Mouse (Mus musculus) lung, embryonic 14.5 days (tissue): ENCODE results near the gene Kalrn. TPM values are rescaled to one million over a fixed set of nuclear protein-coding genes. Genes with fewer than 3 reads are reported as not detected.

Source experiments
- ATAC-seq: fragments of 200-750 bp; cut with Nextera tagmentation; 2 replicates; pipeline ENCODE4 v1.8.0; 2017; ENCODE audit warnings: mild to moderate bottlenecking, moderate TSS enrichment, moderate library complexity; ENCODE audit not compliant: insufficient read depth
- DNase-seq: peaks from one replicate; pipeline ENCODE4 v3.0.0-alpha.2; 2015
- H3K27ac ChIP-seq: fragments of 300-500 bp; sonication (generic); 2 replicates; pipeline ENCODE4 v1.5.1; 2014; ENCODE audit warnings: low read depth, mild to moderate bottlenecking, moderate library complexity
- H3K27me3 ChIP-seq: fragments of 300-500 bp; sonication (generic); 2 replicates; pipeline ENCODE4 v1.6.1; 2014; ENCODE audit warnings: low read length, control low read depth; ENCODE audit not compliant: insufficient read depth
- H3K36me3 ChIP-seq: fragments of 300-500 bp; sonication (generic); 2 replicates; pipeline ENCODE4 v1.6.1; 2014; ENCODE audit warnings: control low read depth; ENCODE audit not compliant: insufficient read depth
- H3K4me1 ChIP-seq: fragments of 300-500 bp; sonication (generic); 2 replicates; pipeline ENCODE4 v1.6.1; 2014; ENCODE audit warnings: antibody characterized with exemption, control low read depth; ENCODE audit not compliant: insufficient read depth
- H3K4me2 ChIP-seq: fragments of 300-500 bp; sonication (generic); 2 replicates; pipeline ENCODE4 v1.6.1; 2014; ENCODE audit warnings: mild to moderate bottlenecking
- H3K4me3 ChIP-seq: fragments of 300-500 bp; sonication (generic); 2 replicates; pipeline ENCODE4 v1.5.1; 2014; ENCODE audit warnings: low read depth, low read length
- H3K9ac ChIP-seq: fragments of 300-500 bp; sonication (generic); 2 replicates; pipeline ENCODE4 v1.6.1; 2014
- H3K9me3 ChIP-seq: fragments of 300-500 bp; sonication (generic); 2 replicates; pipeline ENCODE4 v1.6.1; 2016; ENCODE audit warnings: low read depth, low read length, control low read depth
- CTCF ChIP-seq: IDR thresholded peaks from 2 replicates; pipeline ENCODE4 v1.5.1; 2016; ENCODE audit warnings: antibody characterized with exemption, low read depth
- WGBS: fragments of 180-500 bp; shearing (Covaris S2); extraction: QIAGEN DNeasy Blood & Tissue Kit; methylation state at CpG from one replicate; pipeline ENCODE4 v1.1.7; 2014; 5-methylcytosine and 5-hydroxymethylcytosine counted together
- polyA plus RNA-seq: library from polyadenylated mRNA; unstranded; fragments of >200 nt; fragmentation: Nextera tagmentation; extraction: Ambion mirVana; gene quantifications from 2 replicates; pipeline ENCODE4 v1.2.1, GENCODE M21; 2014

Gene Kalrn
- polyA plus RNA-seq, 1 experiment from 2014 or later: 15.0 TPM

- H3K4me1 ChIP-seq: no peaks in the 10 kb centered on the region
- H3K27me3 ChIP-seq: no peaks in the 10 kb centered on the region
- DNase-seq: peak; percentile 28
- H3K9ac ChIP-seq: no peak overlapping the region
- H3K4me3 ChIP-seq: no peak overlapping the region
- H3K4me2 ChIP-seq: no peak overlapping the region
- no peak for ATAC-seq
- 95% methylated on average over 2 of the region's 2 CpGs for WGBS
- H3K36me3 ChIP-seq: no peaks in the 10 kb centered on the region
- TF ChIP-seq CTCF: peak; percentile 35; the same call in 1 of the 2 replicates
- no peak overlapping the region for H3K27ac ChIP-seq
- H3K9me3 ChIP-seq: no peaks in the 10 kb centered on the region
Observed at GRCm38 (mm10) chr16:34293675-34294074, 279.7 kb downstream of the Kalrn start.

DNA sequence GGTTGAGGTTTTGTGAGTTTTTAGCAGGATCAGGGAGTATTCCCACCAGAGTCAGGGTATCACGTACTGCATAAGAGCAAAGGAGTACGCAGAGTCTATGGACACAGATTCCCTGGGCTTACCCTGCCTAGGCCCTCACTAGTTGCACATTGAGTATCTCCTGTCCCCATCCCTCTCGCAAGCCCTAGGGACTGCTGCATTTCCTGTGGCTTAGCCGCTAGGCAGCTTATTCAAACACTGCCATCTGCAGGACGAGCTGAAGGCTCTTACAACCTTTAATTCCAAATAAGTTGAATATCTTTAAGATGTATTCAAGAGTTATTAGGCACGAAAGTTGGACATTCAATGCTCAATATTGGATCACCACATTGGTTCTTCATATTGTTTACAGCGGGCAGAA, 283.7 kb downstream of the Kalrn start:
- ATAC-seq: no peak
- no peak overlapping the region for H3K4me3 ChIP-seq
- TF ChIP-seq CTCF: peak; percentile 71
- no peak overlapping the region for H3K27ac ChIP-seq
- H3K4me2 ChIP-seq: no peak overlapping the region
- peak; percentile 83 for DNase-seq
- no peaks in the 10 kb centered on the region for H3K27me3 ChIP-seq
- no peaks in the 10 kb centered on the region for H3K36me3 ChIP-seq
- no peak overlapping the region for H3K9ac ChIP-seq
- WGBS: 47% methylated on average over 7 of the region's 7 CpGs
- no peaks in the 10 kb centered on the region for H3K9me3 ChIP-seq
- no peaks in the 10 kb centered on the region for H3K4me1 ChIP-seq

- Histone ChIP-seq H3K9me3 (no peaks in the 10 kb centered on the region), H3K9ac (no peak overlapping the region), H3K36me3 (no peaks in the 10 kb centered on the region), H3K27me3 (no peaks in the 10 kb centered on the region), H3K27ac (no peak overlapping the region), H3K4me1 (no peaks in the 10 kb centered on the region), H3K4me2 (no peak overlapping the region), H3K4me3 (no peak overlapping the region)
- 87% methylated on average over 8 of the region's 8 CpGs for WGBS
- no peak for ATAC-seq
- no peak for DNase-seq
- TF ChIP-seq CTCF: no peak
Observed at GRCm38 (mm10) chr16:34282026-34282425, 291.3 kb downstream of the Kalrn start.

DNA sequence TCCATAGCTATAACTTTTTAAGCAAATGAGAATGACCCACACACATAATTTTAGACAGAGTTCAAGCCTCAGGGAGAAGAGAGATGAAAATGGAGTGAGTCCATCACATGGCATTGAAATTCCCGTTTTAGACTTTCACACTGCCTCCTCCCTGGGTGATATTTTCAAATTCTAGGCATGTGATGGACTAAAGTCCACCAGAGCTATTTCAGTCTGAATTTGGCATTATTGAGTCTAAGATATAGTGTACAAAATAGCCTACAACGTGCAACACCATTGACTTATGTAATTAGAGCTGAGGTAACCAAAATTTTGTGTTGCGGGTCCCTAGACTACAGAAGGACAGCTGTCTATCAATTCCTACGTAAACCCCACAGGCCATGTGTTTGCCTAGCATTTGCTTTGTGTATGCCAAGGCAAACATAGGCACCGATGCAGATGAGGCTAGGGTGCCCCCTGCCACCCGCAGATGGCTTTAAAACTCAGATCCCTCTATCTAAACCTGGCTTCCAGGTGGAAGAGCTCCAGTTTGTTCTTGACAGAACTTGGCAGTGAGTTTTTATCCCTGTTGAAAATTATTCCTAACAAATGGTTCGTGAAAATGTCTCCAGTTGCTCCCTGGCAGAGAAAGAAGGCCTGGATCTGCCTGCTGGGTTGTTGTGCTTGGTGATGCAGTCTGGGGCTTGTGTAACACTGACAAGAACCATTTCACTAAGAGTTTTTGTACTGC, 293.5 kb downstream of the Kalrn start:
- no peak for ATAC-seq
- WGBS: 73% methylated on average over 7 of the region's 7 CpGs

GRCm38 (mm10) chr16:34278249-34278790, 295.0 kb downstream of the Kalrn start:
- Histone ChIP-seq H3K4me2 (no peak overlapping the region), H3K27ac (no peak overlapping the region), H3K4me3 (no peak overlapping the region), H3K36me3 (no peaks in the 10 kb centered on the region), H3K9ac (no peak overlapping the region), H3K4me1 (no peaks in the 10 kb centered on the region), H3K27me3 (no peaks in the 10 kb centered on the region), H3K9me3 (no peaks in the 10 kb centered on the region)
- DNase-seq: peak; percentile 26
- WGBS: 40% methylated on average over 4 of the region's 4 CpGs
- TF ChIP-seq CTCF: no peak
- no peak for ATAC-seq

More for the DNA sequence above, 293.5 kb downstream of the Kalrn start:
- H3K27ac ChIP-seq: no peak overlapping the region
- DNase-seq: no peak
- H3K9me3 ChIP-seq: no peaks in the 10 kb centered on the region
- no peak overlapping the region for H3K9ac ChIP-seq
- no peaks in the 10 kb centered on the region for H3K4me1 ChIP-seq
- no peaks in the 10 kb centered on the region for H3K36me3 ChIP-seq
- no peak for TF ChIP-seq CTCF
- no peaks in the 10 kb centered on the region for H3K27me3 ChIP-seq
- H3K4me3 ChIP-seq: no peak overlapping the region
- no peak overlapping the region for H3K4me2 ChIP-seq

GRCm38 (mm10) chr16:34274607-34275006, 298.7 kb downstream of the Kalrn start:
- 0 out of 2 replicates have a peak, but pooled peaks have one; percentile 17 for ATAC-seq
- peak; percentile 50 for TF ChIP-seq CTCF
- H3K27me3 ChIP-seq: no peaks in the 10 kb centered on the region
- H3K36me3 ChIP-seq: no peaks in the 10 kb centered on the region
- no peak overlapping the region for H3K4me3 ChIP-seq
- H3K4me2 ChIP-seq: no peak overlapping the region
- no peaks in the 10 kb centered on the region for H3K4me1 ChIP-seq
- no peaks in the 10 kb centered on the region for H3K9me3 ChIP-seq
- peak; percentile 36 for DNase-seq
- no peak overlapping the region for H3K27ac ChIP-seq
- H3K9ac ChIP-seq: no peak overlapping the region

DNA sequence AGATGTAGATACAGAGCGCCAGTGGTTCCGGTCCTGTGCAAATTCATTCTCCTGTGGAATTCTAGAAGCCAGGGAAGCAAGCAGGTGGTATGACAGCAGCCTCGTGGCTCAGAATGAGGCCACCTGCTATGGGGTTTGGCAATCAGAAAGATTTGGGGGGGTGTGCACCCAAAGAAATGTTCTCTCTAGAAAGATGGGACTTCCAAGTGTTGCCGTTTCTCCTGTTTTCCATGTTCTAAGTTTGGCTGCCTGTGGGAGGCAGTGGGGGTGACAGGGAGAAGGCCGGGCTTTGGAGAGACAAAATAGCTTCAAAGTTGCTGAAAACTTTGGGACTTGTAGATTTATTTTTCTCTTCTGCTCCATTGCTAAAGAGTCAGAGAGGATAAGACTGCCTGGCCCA, 301.9 kb downstream of the Kalrn start:
- TF ChIP-seq CTCF: no peak
- Histone ChIP-seq H3K4me2 (no peak overlapping the region), H3K27ac (no peak overlapping the region), H3K4me1 (no peaks in the 10 kb centered on the region), H3K36me3 (no peaks in the 10 kb centered on the region), H3K27me3 (no peaks in the 10 kb centered on the region), H3K9ac (no peak overlapping the region), H3K4me3 (no peak overlapping the region), H3K9me3 (no peaks in the 10 kb centered on the region)
- DNase-seq: no peak
- WGBS: 86% methylated on average over 5 of the region's 5 CpGs
- no peak for ATAC-seq
